Mouse (Mus musculus): ENCODE measurements around the gene Avil. TPM values are rescaled to one million over a fixed set of nuclear protein-coding genes. Genes with fewer than 3 reads are reported as not detected.

Avil gene
- under 1 TPM in 1 of 2 experiments, not detected in 1; 0.25 TPM for total RNA-seq (2021)

- no peak for DNase-seq (ENCODE audit: low spot score in 2 of 2)
- intact Hi-C loops (cut with DNase I), result no loop called here
These were observed at the start of gene Avil for GRCm38 (mm10) chr10:127000529-127000928. Gene Avil, plus strand, starts transcription at chr10:127000709.

- DNase-seq (ENCODE audit: low spot score in 2 of 2), result no peak
- intact Hi-C loops (cut with DNase I), result no loop called here
These were observed 48.1 kb upstream of the Avil start for GRCm38 (mm10) chr10:126952375-126952774.

- intact Hi-C loops (cut with DNase I), result no loop called here
- peak in 1 of 2 experiments; percentile 90 for DNase-seq (ENCODE audit: low spot score in 2 of 2)
These were observed 47.5 kb upstream of the Avil start for GRCm38 (mm10) chr10:126953029-126953471.

GRCm38 (mm10) chr10:126956692-126957358 lies 43.7 kb upstream of the Avil start:
- intact Hi-C loops (cut with DNase I), result loop anchor here (1.0 to 2.0 kb wide), 3 partner anchors 22 to 26 kb away; partner anchors contain the start of gene Ctdsp2
- DNase-seq (ENCODE audit: low spot score in 2 of 2), result peak in 1 of 2 experiments; percentile 90

- DNase-seq (ENCODE audit: low spot score in 2 of 2), result peak; percentile 62 to 78
- intact Hi-C loops (cut with DNase I), result loop anchor here (1.0 to 2.0 kb wide), 3 partner anchors 21 to 26 kb away; partner anchors contain the start of gene Ctdsp2
These were observed 43.0 kb upstream of the Avil start for GRCm38 (mm10) chr10:126957359-126958107.

- DNase-seq (ENCODE audit: low spot score in 2 of 2), result no peak
- intact Hi-C loops (cut with DNase I), result no loop called here
These were observed 40.0 kb upstream of the Avil start for GRCm38 (mm10) chr10:126960496-126960895.

- DNase-seq (ENCODE audit: low spot score in 2 of 2), result peak in 1 of 2 experiments; percentile 59
- intact Hi-C loops (cut with DNase I), result no loop called here
These were observed 38.8 kb upstream of the Avil start for GRCm38 (mm10) chr10:126961757-126962156.

GRCm38 (mm10) chr10:126962271-126962965 lies 38.1 kb upstream of the Avil start:
- intact Hi-C loops (cut with DNase I), result no loop called here
- peak; percentile 55 to 68 for DNase-seq (ENCODE audit: low spot score in 2 of 2)

GRCm38 (mm10) chr10:126962966-126963330 lies 37.6 kb upstream of the Avil start:
- peak in 1 of 2 experiments; percentile 69 for DNase-seq (ENCODE audit: low spot score in 2 of 2)
- intact Hi-C loops (cut with DNase I), result no loop called here

GRCm38 (mm10) chr10:126963821-126964220 lies 36.7 kb upstream of the Avil start:
- intact Hi-C loops (cut with DNase I), result no loop called here
- no peak for DNase-seq (ENCODE audit: low spot score in 2 of 2)

GRCm38 (mm10) chr10:126971363-126972050 lies 29.0 kb upstream of the Avil start:
- DNase-seq (ENCODE audit: low spot score in 2 of 2), result no peak

GRCm38 (mm10) chr10:126972051-126972725 lies 28.3 kb upstream of the Avil start:
- no peak for DNase-seq (ENCODE audit: low spot score in 2 of 2)

More at GRCm38 (mm10) chr10:126971363-126972050, 29.0 kb upstream of the Avil start:
- intact Hi-C loops (cut with DNase I), result no loop called here

GRCm38 (mm10) chr10:126972988-126973387 lies 27.5 kb upstream of the Avil start:
- intact Hi-C loops (cut with DNase I), result no loop called here
- no peak for DNase-seq (ENCODE audit: low spot score in 2 of 2)

More at GRCm38 (mm10) chr10:126972051-126972725, 28.3 kb upstream of the Avil start:
- intact Hi-C loops (cut with DNase I), result no loop called here

GRCm38 (mm10) chr10:126975706-126976105 lies 24.8 kb upstream of the Avil start:
- no peak for DNase-seq (ENCODE audit: low spot score in 2 of 2)
- intact Hi-C loops (cut with DNase I), result no loop called here

- intact Hi-C loops (cut with DNase I), result no loop called here
- no peak for DNase-seq (ENCODE audit: low spot score in 2 of 2)
These were observed 23.4 kb upstream of the Avil start for GRCm38 (mm10) chr10:126977076-126977475.

GRCm38 (mm10) chr10:126978277-126978994 lies 22.1 kb upstream of the Avil start, which contains the start of gene Ctdsp2:
Gene Ctdsp2, plus strand, starts transcription at chr10:126978717.
- intact Hi-C loops (cut with DNase I), result loop anchor here (1.0 to 2.0 kb wide), 2 partner anchors 22 to 50 kb away; no protein-coding TSS in a partner anchor
- peak; percentile 100 for DNase-seq (ENCODE audit: low spot score in 2 of 2)

GRCm38 (mm10) chr10:126979121-126979635 lies 21.3 kb upstream of the Avil start:
- DNase-seq (ENCODE audit: low spot score in 2 of 2), result peak in 1 of 2 experiments; percentile 49
- intact Hi-C loops (cut with DNase I), result loop anchor here (2.0 kb wide), 1 partner anchor 22 kb away; no protein-coding TSS in a partner anchor

All from left cerebral cortex, postnatal 25 days (tissue).